Mouse (Mus musculus) retina, embryonic 14.5 days (tissue): ENCODE data around the gene Asb10.
A peak's percentile ranks its signal among the peaks of the same experiment; 100 is the strongest.

Source experiments
- DNase-seq: peaks from one replicate; pipeline ENCODE4 v3.0.0-alpha.2; 2015; ENCODE audit warnings: low spot score

The Asb10 gene

DNA sequence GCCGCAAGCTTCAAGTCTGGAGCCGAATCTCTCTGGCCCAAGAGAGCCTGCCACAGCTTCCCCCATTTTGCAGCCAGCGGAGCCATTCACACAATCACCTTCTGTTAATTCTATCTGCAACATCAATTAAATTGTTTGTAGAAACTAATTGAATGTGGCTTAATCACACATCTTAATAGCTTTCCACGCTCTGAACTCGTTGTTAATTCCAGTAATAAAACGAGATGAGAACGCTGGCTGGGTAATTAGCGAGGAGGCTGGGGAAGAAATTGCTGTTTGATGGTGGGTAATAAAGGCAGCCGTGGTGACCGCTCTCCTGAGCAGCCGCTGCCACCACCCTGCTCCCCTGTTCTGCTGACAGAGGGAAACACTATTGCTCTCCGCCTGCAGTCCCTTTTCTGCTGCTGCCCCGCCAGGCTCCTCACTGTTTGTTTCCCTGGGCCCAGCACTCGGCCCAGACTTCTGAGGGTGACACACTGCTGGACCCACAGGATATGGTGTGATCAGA lies 50.3 kb downstream of the Asb10 start:
- no peak for DNase-seq

DNA sequence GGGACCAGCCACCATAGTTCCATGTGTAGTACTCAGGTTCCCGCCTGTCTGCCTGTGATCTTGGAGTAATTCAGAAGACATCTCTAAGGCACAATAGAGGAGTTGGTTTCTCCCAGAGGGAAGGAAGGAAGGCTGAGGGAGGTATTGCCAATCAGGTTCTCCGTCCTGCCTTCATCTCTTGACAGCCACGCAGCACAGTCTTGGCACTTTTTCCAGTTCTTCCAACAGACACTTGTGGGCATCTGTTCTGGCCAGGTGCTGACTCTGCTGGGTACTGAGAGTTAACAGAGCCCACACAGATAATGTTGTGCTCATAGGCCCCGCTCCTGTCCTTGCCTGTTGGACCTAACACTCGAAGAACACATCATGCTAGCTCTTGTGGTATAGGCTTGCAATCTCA lies 54.0 kb downstream of the Asb10 start:
- DNase-seq, result no peak

GRCm38 (mm10) chr5:24486097-24486496 lies 54.7 kb downstream of the Asb10 start:
- peak; percentile 92 for DNase-seq

DNA sequence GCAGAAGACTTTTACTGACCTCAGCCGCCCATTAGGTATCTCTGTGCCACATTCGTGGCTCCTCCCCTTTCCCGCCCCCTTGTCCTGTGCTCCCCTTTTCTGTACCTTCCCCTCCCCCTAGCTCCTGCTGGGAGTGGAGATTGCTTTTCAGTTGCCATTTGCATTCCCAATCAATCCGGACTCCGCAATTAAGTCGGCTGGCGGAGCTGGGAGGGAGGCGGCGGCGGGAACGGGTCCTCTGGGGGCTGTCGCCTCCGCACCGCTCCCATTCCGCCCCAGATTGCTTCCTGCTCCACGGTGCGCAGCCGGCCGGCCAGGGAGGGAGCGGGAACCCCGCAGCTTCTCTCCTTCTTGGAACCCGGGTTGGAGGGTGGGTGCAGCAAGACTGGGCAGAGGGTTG lies 55.8 kb downstream of the Asb10 start:
- DNase-seq, result peak; percentile 44

DNA sequence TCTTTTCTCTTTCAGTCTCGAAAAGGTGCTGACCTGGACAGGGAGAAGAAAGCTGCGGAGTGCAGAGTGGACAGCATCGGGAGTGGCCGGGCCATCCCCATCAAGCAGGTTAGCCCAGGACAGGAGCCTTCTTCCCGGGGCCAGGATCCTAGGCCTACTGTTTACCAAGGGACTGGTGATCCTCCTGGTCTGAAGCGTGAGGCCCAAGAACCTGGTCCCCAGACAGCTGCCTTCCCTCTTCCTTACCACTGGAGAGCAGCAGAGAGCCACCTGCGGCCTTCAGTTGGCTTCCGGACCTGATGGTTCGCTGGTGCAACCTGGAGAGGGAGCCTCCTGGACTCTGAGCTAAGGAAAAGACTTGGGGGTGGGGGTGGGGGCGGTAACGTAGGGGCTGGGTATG lies 57.5 kb downstream of the Asb10 start:
- DNase-seq, result peak; percentile 87
